Mouse (Mus musculus) midbrain, embryonic 16.5 days (tissue): Measurements from ENCODE around the gene Lrfn4. TPM values are rescaled to one million over a fixed set of nuclear protein-coding genes. Genes with fewer than 3 reads are reported as not detected.

Source experiments
- ATAC-seq: fragments of 200-750 bp; cut with Nextera tagmentation; 2 replicates; pipeline ENCODE4 v1.8.0; 2017; ENCODE audit warnings: moderate TSS enrichment
- H3K27ac ChIP-seq: fragments of 300-500 bp; sonication (generic); 2 replicates; pipeline ENCODE4 v1.5.1; 2014; ENCODE audit warnings: mild to moderate bottlenecking, low read length, mixed read lengths
- H3K27me3 ChIP-seq: fragments of 300-500 bp; sonication (generic); 2 replicates; pipeline ENCODE4 v1.6.1; 2014; ENCODE audit warnings: low read depth, low read length, mixed read lengths; ENCODE audit not compliant: control insufficient read depth, insufficient read depth
- H3K36me3 ChIP-seq: fragments of 300-500 bp; sonication (generic); 2 replicates; pipeline ENCODE4 v1.6.1; 2014; ENCODE audit warnings: mild to moderate bottlenecking, low read length, moderate library complexity, mixed read lengths; ENCODE audit not compliant: control insufficient read depth, insufficient read depth
- H3K4me1 ChIP-seq: fragments of 300-500 bp; sonication (generic); 2 replicates; pipeline ENCODE4 v1.6.1; 2014; ENCODE audit warnings: mild to moderate bottlenecking, low read length, mixed read lengths; ENCODE audit not compliant: control insufficient read depth, insufficient read depth
- H3K4me2 ChIP-seq: fragments of 300-500 bp; sonication (generic); 2 replicates; pipeline ENCODE4 v1.6.1; 2014; ENCODE audit warnings: mild to moderate bottlenecking, low read length, mixed read lengths
- H3K4me3 ChIP-seq: fragments of 300-500 bp; sonication (generic); 2 replicates; pipeline ENCODE4 v1.5.1; 2014; ENCODE audit warnings: low read depth, mild to moderate bottlenecking, low read length, moderate library complexity, mixed read lengths
- H3K9ac ChIP-seq: fragments of 300-500 bp; sonication (generic); 2 replicates; pipeline ENCODE4 v1.6.1; 2014; ENCODE audit warnings: low read depth, low read length, mixed read lengths
- H3K9me3 ChIP-seq: fragments of 300-500 bp; sonication (generic); replicated peaks from 2 replicates; pipeline ENCODE4 v1.6.1; 2014; ENCODE audit warnings: mild to moderate bottlenecking, low read length, mixed read lengths; ENCODE audit not compliant: control insufficient read depth, poor library complexity, severe bottlenecking
- WGBS: fragments of 180-500 bp; shearing (Covaris S2); extraction: QIAGEN DNeasy Blood & Tissue Kit; methylation state at CpG from one replicate; pipeline ENCODE4 v1.1.7; 2014; 5-methylcytosine and 5-hydroxymethylcytosine counted together
- microRNA-seq: library from miRNA; unstranded; fragments of <30 nt; microRNA quantifications from one replicate; pipeline ENCODE4, GENCODE M21; 2017
- polyA plus RNA-seq: library from polyadenylated mRNA; unstranded; fragments of >200 nt; fragmentation: Nextera tagmentation; extraction: Ambion mirVana; gene quantifications from 2 replicates; pipeline ENCODE4 v1.2.1, GENCODE M21; 2015

The Lrfn4 gene
- polyA plus RNA-seq, 1 experiment from 2014 or later: 11.3 TPM

DNA sequence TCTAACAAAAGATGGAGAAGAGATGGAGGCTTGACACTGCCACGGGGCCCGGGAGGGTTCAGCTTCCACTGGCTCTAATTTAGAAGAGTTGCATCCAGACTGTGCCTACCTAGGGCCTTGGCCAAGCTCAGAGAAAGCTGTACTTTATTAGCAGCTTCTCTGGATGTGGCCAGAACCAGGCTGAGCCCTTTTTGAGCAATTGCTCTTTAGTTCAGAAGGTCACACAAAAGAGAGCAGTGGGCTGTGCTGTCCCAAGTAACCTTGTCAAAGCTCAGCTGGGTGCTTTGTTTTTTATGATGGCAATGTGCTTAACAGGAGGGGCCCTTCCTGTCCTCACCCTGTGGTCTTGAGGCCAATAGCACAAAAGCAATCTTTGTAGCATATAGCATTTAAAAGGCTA, 47.8 kb downstream of the Lrfn4 start:
- WGBS: 82% methylated on average over 2 of the region's 2 CpGs

DNA sequence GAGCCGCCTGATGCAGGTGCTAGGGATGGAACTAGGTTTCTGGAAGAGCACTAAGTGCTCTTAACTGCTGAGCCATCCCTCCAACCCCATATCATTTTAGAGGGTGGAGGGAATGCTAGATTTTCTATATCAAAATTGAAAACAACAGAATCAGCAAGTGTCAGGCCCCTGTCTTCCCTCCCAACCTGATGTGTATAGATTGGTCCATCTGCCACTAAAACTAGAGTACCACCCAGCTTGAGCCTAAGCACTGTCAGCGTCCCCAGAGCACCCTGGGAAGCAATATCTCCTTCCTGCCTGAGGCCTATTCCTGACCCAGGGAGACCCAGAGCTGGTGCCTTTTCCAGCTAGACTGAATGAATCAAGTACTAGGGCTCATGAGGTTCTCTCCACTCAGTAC, 48.6 kb downstream of the Lrfn4 start:
- ATAC-seq: no peak

More for the DNA sequence above, 47.8 kb downstream of the Lrfn4 start:
- H3K27ac ChIP-seq: no peak overlapping the region
- H3K4me2 ChIP-seq: no peak overlapping the region
- no peaks in the 10 kb centered on the region for H3K27me3 ChIP-seq
- no peak for ATAC-seq
- H3K9me3 ChIP-seq: no peaks in the 10 kb centered on the region
- H3K9ac ChIP-seq: no peak overlapping the region
- H3K36me3 ChIP-seq: no peaks in the 10 kb centered on the region
- no peaks in the 10 kb centered on the region for H3K4me1 ChIP-seq
- H3K4me3 ChIP-seq: no peak overlapping the region

DNA sequence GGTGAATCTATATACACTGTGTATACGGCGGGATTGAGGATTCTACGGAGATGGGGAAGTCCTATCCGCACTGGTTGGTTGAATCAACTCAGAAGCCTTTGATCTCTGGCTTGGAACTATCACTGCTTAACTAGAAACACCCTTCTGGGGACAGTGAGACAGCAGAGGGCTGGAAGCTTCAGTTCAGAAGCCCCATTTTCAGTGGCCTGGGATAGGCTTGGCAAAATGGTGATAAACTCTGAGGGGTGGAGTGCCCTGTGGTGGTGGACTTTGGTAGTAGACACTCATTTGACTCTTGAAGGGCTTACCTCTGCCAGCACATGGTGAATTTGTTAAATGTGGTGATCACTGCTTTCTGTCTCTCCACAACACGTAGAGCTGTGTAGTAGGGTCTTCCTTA, 49.8 kb downstream of the Lrfn4 start:
- Histone ChIP-seq H3K36me3 (no peaks in the 10 kb centered on the region), H3K4me1 (no peaks in the 10 kb centered on the region), H3K9ac (no peak overlapping the region), H3K27ac (no peak overlapping the region), H3K27me3 (no peaks in the 10 kb centered on the region), H3K9me3 (no peaks in the 10 kb centered on the region), H3K4me3 (no peak overlapping the region), H3K4me2 (no peak overlapping the region)
- ATAC-seq: no peak
- 84% methylated on average over 5 of the region's 5 CpGs for WGBS

More for the DNA sequence above, 48.6 kb downstream of the Lrfn4 start:
- Histone ChIP-seq H3K27me3 (no peaks in the 10 kb centered on the region), H3K4me2 (no peak overlapping the region), H3K9me3 (no peaks in the 10 kb centered on the region), H3K4me1 (no peaks in the 10 kb centered on the region), H3K9ac (no peak overlapping the region), H3K27ac (no peak overlapping the region), H3K4me3 (no peak overlapping the region), H3K36me3 (no peaks in the 10 kb centered on the region)
- WGBS: 86% methylated on average over 2 of the region's 2 CpGs

Small RNA genes within 50 kb of the gene (microRNA-seq; reads per million reads assigned to microRNA genes)
- gene Mir6986: 0.69 reads per million

Other genes with a start within 250 kb of the Lrfn4 start
- 32.1 and 33.8 TPM in 2 replicates for gene Kdm2a, start 217.4 kb downstream of the Lrfn4 start, polyA plus RNA-seq
- 3.8 and 3.9 TPM in 2 replicates for gene Rhod, start 176.2 kb downstream of the Lrfn4 start, polyA plus RNA-seq
- 3.2 and 5.2 TPM in 2 replicates for gene Syt12, start 138.2 kb downstream of the Lrfn4 start, polyA plus RNA-seq
- not detected in 2 replicates for gene 2010003K11Rik, start 117.1 kb downstream of the Lrfn4 start, polyA plus RNA-seq
- gene Pcx, start 105.2 kb downstream of the Lrfn4 start, polyA plus RNA-seq: 25.1 and 35.3 TPM in 2 replicates
- 51.4 and 52.4 TPM in 2 replicates for gene Rce1, start 10.0 kb upstream of the Lrfn4 start, polyA plus RNA-seq
- gene Gm960, start 83.0 kb upstream of the Lrfn4 start, polyA plus RNA-seq: 5.4 and 6.6 TPM in 2 replicates
- gene Sptbn2, start 95.5 kb upstream of the Lrfn4 start, polyA plus RNA-seq: 32.2 and 32.4 TPM in 2 replicates
- 149 and 164 TPM in 2 replicates for gene Rbm4b, start 140.8 kb upstream of the Lrfn4 start, polyA plus RNA-seq
- gene Rbm4, start 178.2 kb upstream of the Lrfn4 start, polyA plus RNA-seq: 78.8 and 87.2 TPM in 2 replicates
- gene Gm21992, start 195.9 kb upstream of the Lrfn4 start, polyA plus RNA-seq: 19.0 and 21.2 TPM in 2 replicates
- gene Rbm14, start 196.0 kb upstream of the Lrfn4 start, polyA plus RNA-seq: 60.3 and 67.8 TPM in 2 replicates
- gene Ccs, start 223.7 kb upstream of the Lrfn4 start, polyA plus RNA-seq: 33.3 and 42.5 TPM in 2 replicates
- gene Ccdc87, start 223.7 kb upstream of the Lrfn4 start, polyA plus RNA-seq: 0.77 and 0.99 TPM in 2 replicates
- 85.8 and 87.4 TPM in 2 replicates for gene Ctsf, start 239.5 kb upstream of the Lrfn4 start, polyA plus RNA-seq